ENCODE assay signal across 19 mouse cellular contexts in the genomic region with DNA sequence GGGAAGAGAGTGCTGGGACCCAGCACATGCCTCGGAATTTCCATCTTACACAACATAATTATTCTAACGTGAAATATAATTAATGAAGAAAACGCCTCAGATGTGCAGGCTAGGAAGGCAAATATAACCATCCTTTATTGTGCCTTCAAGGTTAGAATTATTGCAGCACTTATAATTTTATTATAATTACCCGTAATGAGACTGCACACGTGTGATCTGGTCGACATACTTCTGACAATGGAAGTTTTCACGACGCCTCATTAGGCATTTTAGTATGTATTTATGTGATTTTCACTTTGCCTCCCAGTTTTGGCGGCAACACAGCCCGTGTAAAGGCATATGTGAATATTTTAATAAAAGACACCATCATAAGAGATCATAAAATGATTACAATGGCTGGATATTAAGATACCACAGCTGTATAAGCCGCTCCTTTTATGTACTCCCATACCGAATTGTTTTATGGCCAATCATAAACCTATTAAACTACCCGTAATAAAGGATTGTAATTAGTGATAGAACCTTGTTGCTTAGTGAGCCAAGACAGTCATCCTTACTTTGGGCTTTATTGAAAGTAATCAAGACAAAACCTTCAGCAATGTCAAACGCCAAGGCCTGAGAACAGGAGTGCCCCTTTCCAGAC.
DNase-seq lines count a peak whose midpoint lies in the region; ATAC-seq lines count a peak whose summit lies in the region.
"Had no signal": no experiment of that assay in that cellular context is flagged by ENCODE, and none has a peak within 500 bp of the region (broad histone marks: within the 10 kb centered on the region; RNA-seq: fewer than 3 reads in every experiment).

No protein-coding gene starts in this region.

- H3K27ac ChIP-seq in hindbrain, embryonic 16.5 days (ENCODE audit: low read depth, low read length) = no peak overlapping the region
- H3K27ac ChIP-seq in hindbrain, embryonic 10.5 days = no peak overlapping the region
- H3K27ac ChIP-seq in intestine, embryonic 15.5 days = no peak overlapping the region
- no peak overlapping the region for H3K27ac ChIP-seq in neural tube, embryonic 13.5 days (replicated peaks)
- H3K27ac ChIP-seq: embryonic facial prominence, embryonic 13.5 days; forebrain, embryonic 12.5 days; gastrocnemius, adult 2 months; heart, embryonic 10.5 days had no signal

- intact Hi-C loops in heart, postnatal 14 days (cut with DNase I) = no loop called here

- no peaks in the 10 kb centered on the region for H3K9me3 ChIP-seq in hindbrain, embryonic 16.5 days (ENCODE audit: control insufficient read depth, low read length)
- no peaks in the 10 kb centered on the region for H3K9me3 ChIP-seq in hindbrain, embryonic 10.5 days
- H3K9me3 ChIP-seq in intestine, embryonic 15.5 days = no peaks in the 10 kb centered on the region
- H3K9me3 ChIP-seq in neural tube, embryonic 13.5 days = no peaks in the 10 kb centered on the region
- H3K9me3 ChIP-seq: embryonic facial prominence, embryonic 13.5 days; forebrain, embryonic 12.5 days; heart, embryonic 10.5 days had no signal

- H3K27me3 ChIP-seq in hindbrain, embryonic 16.5 days (replicated peaks; ENCODE audit: control insufficient read depth, insufficient read depth, low read length) = no peaks in the 10 kb centered on the region
- H3K27me3 ChIP-seq in hindbrain, embryonic 10.5 days (ENCODE audit: insufficient read depth, poor library complexity, severe bottlenecking) = peaks cover 37% of the 10 kb centered on the region
- peaks cover 7% of the 10 kb centered on the region; the same call in 1 of the 2 replicates for H3K27me3 ChIP-seq in intestine, embryonic 15.5 days (replicated peaks)
- H3K27me3 ChIP-seq in neural tube, embryonic 13.5 days = peaks cover 32% of the 10 kb centered on the region

- WGBS in hindbrain, embryonic 16.5 days = 60% methylated on average over 14 of the region's 14 CpGs
- WGBS in hindbrain, embryonic 10.5 days = 89% methylated on average over 14 of the region's 14 CpGs
- 61% methylated on average over 14 of the region's 14 CpGs for WGBS in intestine, embryonic 15.5 days
- WGBS in neural tube, embryonic 13.5 days = 27% methylated on average over 14 of the region's 14 CpGs

- ATAC-seq in hindbrain, embryonic 16.5 days = peak; percentile 69; the same call in 1 of the 2 replicates
- peak; percentile 80 for ATAC-seq in intestine, embryonic 15.5 days
- ATAC-seq in neural tube, embryonic 13.5 days (ENCODE audit: low read depth) = peak; percentile 70

- no peaks in the 10 kb centered on the region for H3K36me3 ChIP-seq in hindbrain, embryonic 16.5 days (ENCODE audit: control insufficient read depth, insufficient read depth, low read length)
- H3K36me3 ChIP-seq in hindbrain, embryonic 10.5 days = no peaks in the 10 kb centered on the region
- H3K36me3 ChIP-seq in intestine, embryonic 15.5 days = no peaks in the 10 kb centered on the region
- no peaks in the 10 kb centered on the region for H3K36me3 ChIP-seq in neural tube, embryonic 13.5 days
- H3K36me3 ChIP-seq: embryonic facial prominence, embryonic 13.5 days; forebrain, embryonic 12.5 days; heart, embryonic 10.5 days had no signal

- no peak overlapping the region for H3K4me2 ChIP-seq in hindbrain, embryonic 16.5 days (ENCODE audit: low read length)
- no peak overlapping the region for H3K4me2 ChIP-seq in intestine, embryonic 15.5 days (replicated peaks)
- H3K4me2 ChIP-seq in neural tube, embryonic 13.5 days = no peak overlapping the region
- H3K4me2 ChIP-seq: embryonic facial prominence, embryonic 13.5 days had no signal

- no peak overlapping the region for H3K4me3 ChIP-seq in hindbrain, embryonic 16.5 days (ENCODE audit: low read length)
- H3K4me3 ChIP-seq in hindbrain, embryonic 10.5 days = no peak overlapping the region
- H3K4me3 ChIP-seq in intestine, embryonic 15.5 days (replicated peaks) = no peak overlapping the region
- H3K4me3 ChIP-seq in neural tube, embryonic 13.5 days = no peak overlapping the region
- H3K4me3 ChIP-seq: embryonic facial prominence, embryonic 13.5 days; forebrain, embryonic 12.5 days; gastrocnemius, adult 2 months; heart, embryonic 10.5 days had no signal

- H3K4me1 ChIP-seq in hindbrain, embryonic 16.5 days (ENCODE audit: control insufficient read depth, insufficient read depth, low read depth, low read length) = no peaks in the 10 kb centered on the region; the same call in none of the 2 replicates
- peaks cover 22% of the 10 kb centered on the region for H3K4me1 ChIP-seq in hindbrain, embryonic 10.5 days (replicated peaks)
- no peaks in the 10 kb centered on the region for H3K4me1 ChIP-seq in intestine, embryonic 15.5 days (replicated peaks)
- H3K4me1 ChIP-seq in neural tube, embryonic 13.5 days (replicated peaks) = peaks cover 23% of the 10 kb centered on the region
- H3K4me1 ChIP-seq: embryonic facial prominence, embryonic 13.5 days; heart, embryonic 10.5 days had no signal

- H3K9ac ChIP-seq in hindbrain, embryonic 16.5 days (ENCODE audit: low read depth, low read length) = no peak overlapping the region
- no peak overlapping the region for H3K9ac ChIP-seq in intestine, embryonic 15.5 days
- H3K9ac ChIP-seq in neural tube, embryonic 13.5 days = no peak overlapping the region
- H3K9ac ChIP-seq: embryonic facial prominence, embryonic 13.5 days; forebrain, embryonic 12.5 days had no signal

- DNase-seq in heart, adult 11 months = peak; percentile 14
- DNase-seq in heart, postnatal 14 days = no peak
- DNase-seq in hindbrain, embryonic 10.5 days (ENCODE audit: low spot score) = no peak
- no peak for DNase-seq in right cerebral cortex, adult 2 months (ENCODE audit: low spot score in 2 of 2)
- no peak for DNase-seq in cerebellum, postnatal 36 days
- DNase-seq: adrenal gland, postnatal 10 days; cerebellum, adult 11-12 months; cerebellum, adult 9-10 months; cerebellum, postnatal 25 days; gastrocnemius, adult 2 months; gastrocnemius, postnatal 25 days; heart, adult 18-20 months; heart, postnatal 10 days had no signal
